In the genomic region with DNA sequence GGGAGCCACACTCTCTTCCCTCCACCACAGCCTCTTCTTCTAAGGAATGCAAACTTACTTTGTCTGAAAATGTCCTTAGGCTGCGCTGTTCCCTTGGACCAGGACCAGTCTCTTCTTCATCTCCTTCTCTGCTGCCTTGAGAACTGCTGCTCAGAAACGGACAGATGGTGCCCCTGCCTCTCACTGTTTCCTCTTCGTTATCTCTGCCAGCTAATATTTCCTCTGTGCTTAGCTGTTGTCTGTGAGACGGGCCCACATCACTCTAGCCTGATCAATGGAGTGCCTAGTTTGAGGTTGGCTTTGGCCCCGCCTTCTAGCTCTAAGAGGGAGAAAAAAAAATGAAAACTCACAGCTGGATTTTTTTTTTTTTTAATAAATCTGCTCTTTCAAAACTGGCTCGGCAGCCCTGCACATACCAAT, we compare ENCODE assay signal across 11 mouse cellular contexts.
DNase-seq lines count a peak whose midpoint lies in the region; ATAC-seq and TF ChIP-seq lines count a peak whose summit lies in the region.
"Had no signal": no experiment of that assay in that cellular context is flagged by ENCODE, and none has a peak within 500 bp of the region (broad histone marks: within the 10 kb centered on the region; RNA-seq: fewer than 3 reads in every experiment).

No protein-coding gene starts in this region.

- peak overlapping the region; percentile 3 for H3K4me3 ChIP-seq in heart, adult 2 months
- H3K4me3 ChIP-seq in neural tube, embryonic 13.5 days: peak overlapping the region; percentile 2; the same call in 1 of the 2 replicates
- H3K4me3 ChIP-seq in limb, embryonic 13.5 days: peak overlapping the region; percentile 22
- H3K4me3 ChIP-seq: liver, embryonic 15.5 days had no signal

- intact Hi-C loops in heart, adult 2 months (cut with DNase I): no loop called here

- H3K27me3 ChIP-seq in heart, adult 2 months (ENCODE audit: control insufficient read depth, insufficient read depth, low read length): no peaks in the 10 kb centered on the region
- H3K27me3 ChIP-seq in neural tube, embryonic 13.5 days: no peaks in the 10 kb centered on the region
- H3K27me3 ChIP-seq in limb, embryonic 13.5 days: no peaks in the 10 kb centered on the region
- H3K27me3 ChIP-seq: liver, embryonic 15.5 days had no signal

- TF ChIP-seq POLR2A in heart, adult 2 months (IDR thresholded peaks at IDR 0.05; ENCODE audit: insufficient read depth, low read depth, low read length): no peak

- ATAC-seq in neural tube, embryonic 13.5 days (ENCODE audit: low read depth): no peak
- no peak for ATAC-seq in limb, embryonic 13.5 days (ENCODE audit: low FRiP score, low read depth)
- no peak for ATAC-seq in erythroblast, adult 5-6 weeks (replicated peaks; ENCODE audit: low FRiP score, poor library complexity, severe bottlenecking)

- H3K79me2 ChIP-seq in heart, adult 2 months (replicated peaks; ENCODE audit: control insufficient read depth, insufficient read depth, low read length): peaks cover 6% of the 10 kb centered on the region

- no peaks in the 10 kb centered on the region for H3K9me3 ChIP-seq in neural tube, embryonic 13.5 days
- H3K9me3 ChIP-seq in limb, embryonic 13.5 days: no peaks in the 10 kb centered on the region
- H3K9me3 ChIP-seq: liver, embryonic 15.5 days had no signal

- TF ChIP-seq EP300 in heart, adult 2 months (IDR thresholded peaks at IDR 0.05; ENCODE audit: insufficient read depth, low read depth, low read length): no peak

- peak overlapping the region; percentile 39; the same call in 1 of the 2 replicates for H3K4me2 ChIP-seq in neural tube, embryonic 13.5 days
- H3K4me2 ChIP-seq in limb, embryonic 13.5 days (replicated peaks): peak overlapping the region; percentile 44
- H3K4me2 ChIP-seq: liver, embryonic 15.5 days had no signal

- H3K27ac ChIP-seq in heart, adult 2 months: peak overlapping the region; percentile 22
- peak overlapping the region; percentile 68 for H3K27ac ChIP-seq in neural tube, embryonic 13.5 days (replicated peaks)
- peak overlapping the region; percentile 61; the same call in 1 of the 2 replicates for H3K27ac ChIP-seq in limb, embryonic 13.5 days
- H3K27ac ChIP-seq: liver, embryonic 15.5 days had no signal

- TF ChIP-seq CTCF in heart, adult 2 months (IDR thresholded peaks at IDR 0.05): no peak

- 39% methylated on average over 6 of the region's 6 CpGs for WGBS in heart, adult 2 months
- 58% methylated on average over 6 of the region's 6 CpGs for WGBS in neural tube, embryonic 13.5 days
- 45% methylated on average over 6 of the region's 6 CpGs for WGBS in limb, embryonic 13.5 days

- H3K36me3 ChIP-seq in heart, adult 2 months (ENCODE audit: control insufficient read depth, insufficient read depth, low read length): peaks cover 5% of the 10 kb centered on the region
- H3K36me3 ChIP-seq in neural tube, embryonic 13.5 days: no peaks in the 10 kb centered on the region
- H3K36me3 ChIP-seq in limb, embryonic 13.5 days: no peaks in the 10 kb centered on the region
- H3K36me3 ChIP-seq: liver, embryonic 15.5 days had no signal

- DNase-seq in heart, adult 2 months: peak in 1 of 2 experiments; percentile 29
- DNase-seq in heart, postnatal 4 days: no peak
- DNase-seq in neural tube, embryonic 10.5 days (ENCODE audit: extremely low spot score, low spot score): no peak
- DNase-seq in T-cell, adult 2 months (ENCODE audit: low spot score): no peak
- DNase-seq in ovary, postnatal 10 days (ENCODE audit: low spot score): no peak
- DNase-seq: adrenal gland, adult 2 months; thymus, postnatal 36 days had no signal

- H3K9ac ChIP-seq in heart, adult 2 months (ENCODE audit: low read depth, low read length): peak overlapping the region; percentile 59
- no peak overlapping the region for H3K9ac ChIP-seq in neural tube, embryonic 13.5 days
- H3K9ac ChIP-seq in limb, embryonic 13.5 days: no peak overlapping the region; the same call in 1 of the 2 replicates
- H3K9ac ChIP-seq: liver, embryonic 15.5 days had no signal

- H3K4me1 ChIP-seq in heart, adult 2 months (ENCODE audit: control insufficient read depth, insufficient read depth, low read length): peaks cover 9% of the 10 kb centered on the region
- H3K4me1 ChIP-seq in neural tube, embryonic 13.5 days (replicated peaks): peaks cover 21% of the 10 kb centered on the region
- peaks cover 18% of the 10 kb centered on the region for H3K4me1 ChIP-seq in limb, embryonic 13.5 days
- H3K4me1 ChIP-seq: liver, embryonic 15.5 days had no signal
